Comparison of ENCODE assay signal across 33 mouse cellular contexts in genomic region chr16:9962482-9962881, GRCm38 (mm10). TPM values are rescaled to one million over a fixed set of nuclear protein-coding genes. Genes with fewer than 3 reads are reported as not detected.
"Had no signal": no experiment of that assay in that cellular context is flagged by ENCODE, and none has a peak within 500 bp of the region (broad histone marks: within the 10 kb centered on the region; RNA-seq: fewer than 3 reads in every experiment).

No protein-coding gene starts in this region.

- H3K9me3 ChIP-seq: limb, embryonic 10.5 days; limb, embryonic 12.5 days; limb, embryonic 13.5 days; limb, embryonic 15.5 days; liver, embryonic 12.5 days; liver, embryonic 13.5 days; liver, embryonic 15.5 days; lung, embryonic 15.5 days; midbrain, embryonic 10.5 days; midbrain, embryonic 12.5 days; midbrain, embryonic 13.5 days; midbrain, embryonic 15.5 days; neural tube, embryonic 12.5 days had no signal

- H3K4me3 ChIP-seq: limb, embryonic 10.5 days; limb, embryonic 12.5 days; limb, embryonic 13.5 days; limb, embryonic 15.5 days; liver, embryonic 12.5 days; liver, embryonic 13.5 days; liver, embryonic 15.5 days; lung, embryonic 15.5 days; megakaryocyte, embryonic 14.5 days; midbrain, embryonic 10.5 days; midbrain, embryonic 12.5 days; midbrain, embryonic 13.5 days; midbrain, embryonic 15.5 days; myocyte; neural tube, embryonic 12.5 days had no signal

- DNase-seq: left cerebral cortex, postnatal 4 days; liver; liver, embryonic 13.5 days; liver, postnatal 0 days; lung, adult 18-20 months; lung, adult 2 months; lung, embryonic 14.5 days; lung, postnatal 10 days; lung, postnatal 14 days; lung, postnatal 36 days; lung, postnatal 4 days; midbrain, embryonic 14.5 days had no signal

- H3K27me3 ChIP-seq: limb, embryonic 12.5 days; limb, embryonic 13.5 days; limb, embryonic 15.5 days; liver, embryonic 12.5 days; liver, embryonic 13.5 days; liver, embryonic 15.5 days; lung, embryonic 15.5 days; megakaryocyte, embryonic 14.5 days; midbrain, embryonic 12.5 days; midbrain, embryonic 13.5 days; midbrain, embryonic 15.5 days; neural tube, embryonic 12.5 days had no signal

- H3K27ac ChIP-seq: limb, embryonic 10.5 days; limb, embryonic 12.5 days; limb, embryonic 13.5 days; limb, embryonic 15.5 days; liver, embryonic 12.5 days; liver, embryonic 13.5 days; liver, embryonic 14.5 days; liver, embryonic 15.5 days; lung, embryonic 15.5 days; macrophage; midbrain, embryonic 10.5 days; midbrain, embryonic 12.5 days; midbrain, embryonic 13.5 days; midbrain, embryonic 15.5 days; neural tube, embryonic 12.5 days had no signal

- H3K4me1 ChIP-seq: limb, embryonic 10.5 days; limb, embryonic 12.5 days; limb, embryonic 13.5 days; limb, embryonic 15.5 days; liver, embryonic 12.5 days; liver, embryonic 13.5 days; liver, embryonic 15.5 days; lung, embryonic 15.5 days; midbrain, embryonic 10.5 days; midbrain, embryonic 12.5 days; midbrain, embryonic 13.5 days; midbrain, embryonic 15.5 days; neural tube, embryonic 12.5 days had no signal

- H3K36me3 ChIP-seq: limb, embryonic 10.5 days; limb, embryonic 12.5 days; limb, embryonic 13.5 days; limb, embryonic 15.5 days; liver, embryonic 12.5 days; liver, embryonic 13.5 days; liver, embryonic 15.5 days; lung, embryonic 15.5 days; midbrain, embryonic 10.5 days; midbrain, embryonic 12.5 days; midbrain, embryonic 13.5 days; midbrain, embryonic 15.5 days; neural tube, embryonic 12.5 days had no signal

RNA-seq across cellular contexts. Expression of gene Grin2a, which starts 32.9 kb away (rescaled TPM):
- total RNA-seq: liver, adult 2 months; megakaryocyte progenitor cell, adult 5-6 weeks; megakaryocyte-erythroid progenitor cell, adult 5-6 weeks; monocyte, adult 5-6 weeks had no signal
- polyA plus RNA-seq: liver, adult 2 months; liver, embryonic 14.5 days; liver, embryonic 15.5 days; liver, embryonic 16.5 days; liver, postnatal 0 days; macrophage had no signal
